Mouse (Mus musculus) mature B cell (primary cell): ENCODE measurements around the gene Rapgef3.

Experiments
- in situ Hi-C: fragments of 300-500 bp; cut with MboI; formaldehyde crosslinking; loops from 2 replicates; pipeline ENCODE4 v1.14.3; 2019

The Rapgef3 gene

GRCm38 (mm10) chr15:97767280-97768186 is at the start of gene Rapgef3:
Gene Rapgef3, minus strand, starts transcription at chr15:97767972.
- in situ Hi-C loops: no loop called here

GRCm38 (mm10) chr15:97816199-97816994 is 48.6 kb upstream of the Rapgef3 start:
- in situ Hi-C loops: no loop called here

GRCm38 (mm10) chr15:97815254-97815653 is 47.5 kb upstream of the Rapgef3 start:
- in situ Hi-C loops: no loop called here

GRCm38 (mm10) chr15:97814703-97815102 is 46.9 kb upstream of the Rapgef3 start:
- in situ Hi-C loops: no loop called here

GRCm38 (mm10) chr15:97813452-97814204 is 45.9 kb upstream of the Rapgef3 start:
- in situ Hi-C loops: no loop called here

GRCm38 (mm10) chr15:97812875-97813274 is 45.1 kb upstream of the Rapgef3 start:
- in situ Hi-C loops: no loop called here

GRCm38 (mm10) chr15:97812126-97812525 is 44.4 kb upstream of the Rapgef3 start:
- in situ Hi-C loops: no loop called here

GRCm38 (mm10) chr15:97811307-97811706 is 43.5 kb upstream of the Rapgef3 start:
- in situ Hi-C loops: no loop called here

- in situ Hi-C loops: no loop called here
These were observed 42.6 kb upstream of the Rapgef3 start for GRCm38 (mm10) chr15:97810399-97810798.

GRCm38 (mm10) chr15:97809942-97810341 is 42.2 kb upstream of the Rapgef3 start:
- in situ Hi-C loops: no loop called here

- in situ Hi-C loops: no loop called here
These were observed 41.4 kb upstream of the Rapgef3 start for GRCm38 (mm10) chr15:97809206-97809605.

- in situ Hi-C loops: no loop called here
These were observed 40.8 kb upstream of the Rapgef3 start for GRCm38 (mm10) chr15:97808532-97808931.

GRCm38 (mm10) chr15:97807867-97808266 is 40.1 kb upstream of the Rapgef3 start:
- in situ Hi-C loops: no loop called here

GRCm38 (mm10) chr15:97802575-97802974 is 34.8 kb upstream of the Rapgef3 start:
- in situ Hi-C loops: no loop called here

GRCm38 (mm10) chr15:97801811-97802210 is 34.0 kb upstream of the Rapgef3 start:
- in situ Hi-C loops: no loop called here

- in situ Hi-C loops: no loop called here
These were observed 33.1 kb upstream of the Rapgef3 start for GRCm38 (mm10) chr15:97800853-97801252.

GRCm38 (mm10) chr15:97799446-97799845 is 31.7 kb upstream of the Rapgef3 start:
- in situ Hi-C loops: no loop called here

GRCm38 (mm10) chr15:97798134-97798533 is 30.4 kb upstream of the Rapgef3 start:
- in situ Hi-C loops: no loop called here

GRCm38 (mm10) chr15:97796674-97797310 is 29.0 kb upstream of the Rapgef3 start:
- in situ Hi-C loops: no loop called here

- in situ Hi-C loops: no loop called here
These were observed 27.9 kb upstream of the Rapgef3 start for GRCm38 (mm10) chr15:97795559-97796235.

- in situ Hi-C loops: loop anchor here (5.0 kb wide), 1 partner anchor 53 kb away; no protein-coding TSS in a partner anchor
These were observed 26.5 kb upstream of the Rapgef3 start for GRCm38 (mm10) chr15:97794268-97794667.
